Mouse (Mus musculus) retina, postnatal 7 days (tissue): ENCODE data around the gene Kctd18.
A peak's percentile ranks its signal among the peaks of the same experiment; 100 is the strongest.
"Not testable (repeated sequence)": the region's sequence is repeated elsewhere in the genome, so short reads cannot be mapped to it uniquely, and the experiment has no call there.

Experiments used
- DNase-seq: peaks from one replicate; pipeline ENCODE4 v3.0.0-alpha.2; 2012; ENCODE audit warnings: low read depth, low spot score

The Kctd18 gene

GRCm38 (mm10) chr1:58018856-58019255 is at the start of gene Kctd18:
TSS of gene Kctd18 (minus strand) at chr1:58018956.
- DNase-seq = no peak

GRCm38 (mm10) chr1:58065606-58066005 is 46.9 kb upstream of the Kctd18 start:
- no peak for DNase-seq

GRCm38 (mm10) chr1:58065151-58065550 is 46.4 kb upstream of the Kctd18 start:
- DNase-seq = no peak

GRCm38 (mm10) chr1:58062131-58062530 is 43.4 kb upstream of the Kctd18 start:
- no peak for DNase-seq

- no peak for DNase-seq
Measured at GRCm38 (mm10) chr1:58058846-58059245, 40.1 kb upstream of the Kctd18 start.

- DNase-seq = no peak
Measured at GRCm38 (mm10) chr1:58056939-58057338, 38.2 kb upstream of the Kctd18 start.

GRCm38 (mm10) chr1:58056074-58056807 is 37.5 kb upstream of the Kctd18 start:
- DNase-seq = no peak

GRCm38 (mm10) chr1:58055598-58055997 is 36.8 kb upstream of the Kctd18 start:
- no peak for DNase-seq

- no peak for DNase-seq
Measured at GRCm38 (mm10) chr1:58049126-58049525, 30.4 kb upstream of the Kctd18 start.

GRCm38 (mm10) chr1:58046721-58047290 is 28.1 kb upstream of the Kctd18 start:
- DNase-seq = no peak

GRCm38 (mm10) chr1:58045546-58045945 is 26.8 kb upstream of the Kctd18 start:
- no peak for DNase-seq

- DNase-seq = no peak
Measured at GRCm38 (mm10) chr1:58045076-58045475, 26.3 kb upstream of the Kctd18 start.

GRCm38 (mm10) chr1:58037306-58037705 is 18.6 kb upstream of the Kctd18 start:
- not testable (repeated sequence) for DNase-seq

- peak; percentile 43 for DNase-seq
Measured at GRCm38 (mm10) chr1:58031160-58031769, 12.5 kb upstream of the Kctd18 start.

GRCm38 (mm10) chr1:58030156-58030871 is 11.6 kb upstream of the Kctd18 start:
- no peak for DNase-seq

- no peak for DNase-seq
Measured at GRCm38 (mm10) chr1:58029636-58030117, 10.9 kb upstream of the Kctd18 start, which contains the start of gene Aox1. TSS of gene Aox1 (plus strand) at chr1:58029931.

GRCm38 (mm10) chr1:58027707-58028106 is 9.0 kb upstream of the Kctd18 start:
- DNase-seq = no peak

GRCm38 (mm10) chr1:58006388-58006787 is 12.4 kb downstream of the Kctd18 start:
- DNase-seq = not testable (repeated sequence)

GRCm38 (mm10) chr1:57998146-57998545 is 20.6 kb downstream of the Kctd18 start:
- DNase-seq = no peak

GRCm38 (mm10) chr1:57996133-57996615 is 22.6 kb downstream of the Kctd18 start:
- no peak for DNase-seq

GRCm38 (mm10) chr1:57995432-57996132 is 23.2 kb downstream of the Kctd18 start, which contains the start of gene Sgo2a:
TSS of gene Sgo2a (plus strand) at chr1:57995971.
- peak; percentile 94 for DNase-seq
